Mouse (Mus musculus): ENCODE data around the gene Tmem17. TPM values are rescaled to one million over a fixed set of nuclear protein-coding genes. Genes with fewer than 3 reads are reported as not detected.

The Tmem17 gene
- total and polyA plus RNA-seq, 3 experiments: 3.8 to 17.2 (median 7.4) TPM

DNA sequence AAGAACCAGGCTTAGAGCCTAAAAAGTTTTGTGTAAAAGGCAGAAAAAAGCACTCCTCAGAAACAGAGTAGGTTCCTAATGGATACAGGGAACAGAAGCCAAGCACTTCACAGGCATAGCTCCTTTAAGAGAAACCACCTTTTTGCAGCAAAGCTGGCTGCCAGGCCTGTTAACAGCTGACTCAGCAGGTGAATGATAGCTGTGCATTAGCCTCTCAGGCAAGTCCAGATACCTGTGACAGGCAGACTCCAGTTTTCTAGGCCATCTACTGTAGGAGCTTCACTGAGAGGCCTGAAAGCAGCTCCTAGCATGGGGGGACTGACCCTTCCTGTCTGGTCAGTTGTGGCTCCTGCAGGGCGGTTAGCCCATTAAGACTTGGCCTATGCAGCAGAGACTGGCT is 28.7 kb downstream of the Tmem17 start:
- no peak overlapping the region for H3K4me3 ChIP-seq (replicated peaks in 1 of 3; ENCODE audit: low read depth in 2 of 3, low read length in 2 of 3, poor library complexity in 1 of 3)
- H3K9me3 ChIP-seq (replicated peaks; ENCODE audit: low read length): no peaks in the 10 kb centered on the region
- no peak for DNase-seq (ENCODE audit: extremely low read depth)
- dilution Hi-C loops (cut with MboI; ENCODE audit: extremely low pct_ligation_motif_present, extremely low pct_unique_long_range_greater_than_20kb, low sequenced_read_pairs) (no loop called here), in situ Hi-C loops (cut with MboI; ENCODE audit: low pct_ligation_motif_present, low pct_unique_long_range_greater_than_20kb, low sequenced_read_pairs) (loop anchor here (10.0 kb wide), 1 partner anchor 74 kb away; no protein-coding TSS in a partner anchor)
- no peak overlapping the region for H3K9ac ChIP-seq (ENCODE audit: insufficient read depth, low read depth)
- H3K79me2 ChIP-seq (replicated peaks; ENCODE audit: control insufficient read depth, extremely low read depth, insufficient read depth, poor library complexity, severe bottlenecking): no peaks in the 10 kb centered on the region
- no peak overlapping the region for H3K27ac ChIP-seq (ENCODE audit: insufficient read depth, low read depth)
- H3K36me3 ChIP-seq (replicated peaks in 1 of 2; ENCODE audit: control insufficient read depth in 1 of 2, insufficient read depth in 1 of 2, low read length in 1 of 2): no peaks in the 10 kb centered on the region
- no peaks in the 10 kb centered on the region for H3K4me1 ChIP-seq (ENCODE audit: control insufficient read depth in 1 of 2, insufficient read depth in 2 of 2)
- no peak overlapping the region for H3K4me2 ChIP-seq (ENCODE audit: insufficient read depth, low read depth, poor library complexity, severe bottlenecking)
- no peaks in the 10 kb centered on the region for H3K27me3 ChIP-seq (replicated peaks)
- TF ChIP-seq HCFC1 (IDR thresholded peaks at IDR 0.05; ENCODE audit: low read depth, low read length) (no peak), MAFK (IDR thresholded peaks at IDR 0.05; ENCODE audit: insufficient replicate concordance, low read length) (peak; percentile 66; the same call in 1 of the 2 replicates), MAX (IDR thresholded peaks at IDR 0.05; ENCODE audit: low read length) (no peak), SMC3 (IDR thresholded peaks at IDR 0.05; ENCODE audit: low read depth, low read length) (no peak), MXI1 (IDR thresholded peaks at IDR 0.05; ENCODE audit: low read depth, low read length) (no peak), NELFE (IDR thresholded peaks at IDR 0.05; ENCODE audit: low read depth, low read length) (no peak)

DNA sequence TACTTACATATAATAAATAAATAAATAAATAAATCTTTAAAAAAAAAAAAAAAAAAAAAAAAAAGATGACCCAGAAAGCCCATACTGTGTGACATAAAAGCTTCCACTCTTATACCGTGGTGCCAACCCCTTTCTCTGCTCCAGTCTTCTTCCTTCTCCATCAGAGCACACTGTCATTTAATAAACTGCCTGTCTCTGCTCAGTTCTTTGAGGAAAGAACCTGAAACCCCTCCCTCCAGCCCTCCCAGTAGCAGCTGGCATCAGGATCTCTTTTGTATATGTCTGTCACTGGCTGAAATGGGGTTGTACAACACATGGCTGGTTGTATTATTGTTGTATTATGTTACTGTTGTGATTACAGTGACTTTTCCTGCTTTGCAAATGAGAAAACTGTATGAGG is 48.2 kb downstream of the Tmem17 start:
- Histone ChIP-seq H3K4me1 (ENCODE audit: control insufficient read depth in 1 of 2, insufficient read depth in 2 of 2) (no peaks in the 10 kb centered on the region), H3K4me3 (replicated peaks in 1 of 3; ENCODE audit: low read depth in 2 of 3, low read length in 2 of 3, poor library complexity in 1 of 3) (no peak overlapping the region), H3K79me2 (replicated peaks; ENCODE audit: control insufficient read depth, extremely low read depth, insufficient read depth, poor library complexity, severe bottlenecking) (no peaks in the 10 kb centered on the region), H3K4me2 (ENCODE audit: insufficient read depth, low read depth, poor library complexity, severe bottlenecking) (no peak overlapping the region), H3K36me3 (replicated peaks in 1 of 2; ENCODE audit: control insufficient read depth in 1 of 2, insufficient read depth in 1 of 2, low read length in 1 of 2) (no peaks in the 10 kb centered on the region), H3K27me3 (replicated peaks) (no peaks in the 10 kb centered on the region), H3K9ac (ENCODE audit: insufficient read depth, low read depth) (no peak overlapping the region), H3K27ac (ENCODE audit: insufficient read depth, low read depth) (no peak overlapping the region), H3K9me3 (replicated peaks; ENCODE audit: low read length) (no peaks in the 10 kb centered on the region)
- in situ Hi-C loops (cut with MboI; ENCODE audit: low pct_ligation_motif_present, low pct_unique_long_range_greater_than_20kb, low sequenced_read_pairs) (no loop called here), dilution Hi-C loops (cut with MboI; ENCODE audit: extremely low pct_ligation_motif_present, extremely low pct_unique_long_range_greater_than_20kb, low sequenced_read_pairs) (no loop called here)
- DNase-seq (ENCODE audit: extremely low read depth): no peak
- TF ChIP-seq TCF12 (IDR thresholded peaks at IDR 0.05; ENCODE audit: low read depth, low read length) (no peak), POLR2A (IDR thresholded peaks at IDR 0.05; ENCODE audit: low read depth, low read length) (no peak), SMC3 (IDR thresholded peaks at IDR 0.05; ENCODE audit: low read depth, low read length) (no peak), POLR2AphosphoS2 (IDR thresholded peaks at IDR 0.05; ENCODE audit: low read depth, low read length) (no peak), RAD21 (IDR thresholded peaks at IDR 0.05; ENCODE audit: low read depth, low read length) (no peak), JUN (IDR thresholded peaks at IDR 0.05; ENCODE audit: insufficient read depth, low read depth, low read length) (no peak), ZMIZ1 (IDR thresholded peaks at IDR 0.05; ENCODE audit: low read depth, low read length) (no peak), JUND (conservative IDR thresholded peaks at IDR 0.05; ENCODE audit: low read depth, low read length) (no peak), SIN3A (IDR thresholded peaks at IDR 0.05; ENCODE audit: low read length) (no peak), KAT2A (IDR thresholded peaks at IDR 0.05; ENCODE audit: insufficient replicate concordance, low read length) (no peak), TBP (conservative IDR thresholded peaks at IDR 0.05; ENCODE audit: low read depth, low read length) (no peak), MAX (IDR thresholded peaks at IDR 0.05; ENCODE audit: low read length) (no peak), NELFE (IDR thresholded peaks at IDR 0.05; ENCODE audit: low read depth, low read length) (no peak), NRF1 (IDR thresholded peaks at IDR 0.05; ENCODE audit: low read depth, low read length) (no peak), IRF4 (IDR thresholded peaks at IDR 0.05; ENCODE audit: low read depth, low read length) (no peak), MXI1 (IDR thresholded peaks at IDR 0.05; ENCODE audit: low read depth, low read length) (no peak), E2F4 (IDR thresholded peaks at IDR 0.05; ENCODE audit: insufficient replicate concordance, low read depth, low read length) (no peak), CTCF (conservative IDR thresholded peaks at IDR 0.05 in 1 of 2, IDR thresholded peaks at IDR 0.05 in 1 of 2; ENCODE audit: low read depth in 2 of 2, low read length in 2 of 2) (no peak)
